Mouse (Mus musculus) kidney, adult 8-10 months (tissue): ENCODE results near the gene Slc35f1.

Experiments used
- DNase-seq, 2 experiments: peaks; one replicate each; pipeline ENCODE4 v3.0.0; 2022

Slc35f1 gene

GRCm38 (mm10) chr10:52690334-52690991 lies at the start of gene Slc35f1:
TSS of gene Slc35f1 (plus strand) at chr10:52690533.
- peak; percentile 5 to 51 for DNase-seq

- DNase-seq, result no peak
Observed at GRCm38 (mm10) chr10:52671234-52671633, 19.1 kb upstream of the Slc35f1 start.

- peak in 1 of 2 experiments; percentile 15 for DNase-seq
Observed at GRCm38 (mm10) chr10:52690992-52691731, 829 bp downstream of the Slc35f1 start.

GRCm38 (mm10) chr10:52703688-52704087 lies 13.4 kb downstream of the Slc35f1 start:
- DNase-seq, result no peak

- peak in 1 of 2 experiments; percentile 5 for DNase-seq
Observed at GRCm38 (mm10) chr10:52704101-52705051, 14.0 kb downstream of the Slc35f1 start.

GRCm38 (mm10) chr10:52709482-52709881 lies 19.1 kb downstream of the Slc35f1 start:
- DNase-seq, result no peak

- DNase-seq, result no peak
Observed at GRCm38 (mm10) chr10:52712166-52712565, 21.8 kb downstream of the Slc35f1 start.

GRCm38 (mm10) chr10:52714557-52714956 lies 24.2 kb downstream of the Slc35f1 start:
- no peak for DNase-seq

- no peak for DNase-seq
Observed at GRCm38 (mm10) chr10:52715146-52715545, 24.8 kb downstream of the Slc35f1 start.

- DNase-seq, result no peak
Observed at GRCm38 (mm10) chr10:52718199-52718917, 28.0 kb downstream of the Slc35f1 start.

- no peak for DNase-seq
Observed at GRCm38 (mm10) chr10:52726674-52727073, 36.3 kb downstream of the Slc35f1 start.

- no peak for DNase-seq
Observed at GRCm38 (mm10) chr10:52742671-52743379, 52.5 kb downstream of the Slc35f1 start.

GRCm38 (mm10) chr10:52743831-52744230 lies 53.5 kb downstream of the Slc35f1 start:
- no peak for DNase-seq

- DNase-seq, result no peak
Observed at GRCm38 (mm10) chr10:52748028-52748597, 57.8 kb downstream of the Slc35f1 start.

GRCm38 (mm10) chr10:52755949-52756679 lies 65.8 kb downstream of the Slc35f1 start:
- DNase-seq, result peak; percentile 47 to 48

GRCm38 (mm10) chr10:52757496-52758260 lies 67.3 kb downstream of the Slc35f1 start:
- DNase-seq, result no peak

- peak in 1 of 2 experiments; percentile 7 for DNase-seq
Observed at GRCm38 (mm10) chr10:52758589-52758988, 68.3 kb downstream of the Slc35f1 start.

GRCm38 (mm10) chr10:52760527-52760926 lies 70.2 kb downstream of the Slc35f1 start:
- DNase-seq, result no peak

- no peak for DNase-seq
Observed at GRCm38 (mm10) chr10:52779926-52780485, 89.7 kb downstream of the Slc35f1 start.
